Mouse (Mus musculus): ENCODE measurements around the gene Plekhs1. TPM values are rescaled to one million over a fixed set of nuclear protein-coding genes. Genes with fewer than 3 reads are reported as not detected.
A peak's percentile ranks its signal among the peaks of the same experiment; 100 is the strongest.

The Plekhs1 gene
- polyA plus RNA-seq, 1 experiment from 2014 or later: 0.29 TPM

DNA sequence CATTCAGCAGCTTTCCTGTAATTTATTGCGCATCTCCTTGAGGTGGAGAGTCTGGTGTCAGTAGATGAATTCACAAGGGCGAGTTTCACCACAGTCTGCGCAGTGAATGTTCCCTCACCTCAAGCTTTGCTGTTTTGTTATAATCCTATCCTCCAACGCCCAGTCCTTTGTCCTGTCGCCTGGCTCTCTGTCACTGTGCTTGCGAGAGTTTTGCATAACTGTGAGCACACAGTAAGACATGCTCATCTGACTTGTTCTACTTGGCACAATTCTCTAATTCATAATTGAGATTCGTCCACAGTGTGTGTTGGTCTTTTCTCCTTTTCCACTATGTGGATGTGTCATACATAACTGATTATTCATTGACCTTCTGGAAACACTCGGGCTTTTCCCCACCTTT is 5.0 kb downstream of the Plekhs1 start:
- Histone ChIP-seq H3K4me3 (ENCODE audit: low read depth, low read length) (no peak overlapping the region), H3K4me2 (ENCODE audit: low read depth, low read length) (no peak overlapping the region), H3K27ac (ENCODE audit: low read depth, low read length) (no peak overlapping the region), H3K9ac (replicated peaks; ENCODE audit: low read depth, low read length) (no peak overlapping the region), H3K27me3 (ENCODE audit: control insufficient read depth, insufficient read depth, low read length) (no peaks in the 10 kb centered on the region), H3K9me3 (ENCODE audit: control insufficient read depth, low read length) (no peaks in the 10 kb centered on the region), H3K36me3 (ENCODE audit: control insufficient read depth, insufficient read depth, low read length) (no peaks in the 10 kb centered on the region), H3K4me1 (ENCODE audit: control insufficient read depth, insufficient read depth, low read length) (no peaks in the 10 kb centered on the region)
- WGBS: 85% methylated on average over 8 of the region's 8 CpGs
- no peak for ATAC-seq (ENCODE audit: low read depth)

DNA sequence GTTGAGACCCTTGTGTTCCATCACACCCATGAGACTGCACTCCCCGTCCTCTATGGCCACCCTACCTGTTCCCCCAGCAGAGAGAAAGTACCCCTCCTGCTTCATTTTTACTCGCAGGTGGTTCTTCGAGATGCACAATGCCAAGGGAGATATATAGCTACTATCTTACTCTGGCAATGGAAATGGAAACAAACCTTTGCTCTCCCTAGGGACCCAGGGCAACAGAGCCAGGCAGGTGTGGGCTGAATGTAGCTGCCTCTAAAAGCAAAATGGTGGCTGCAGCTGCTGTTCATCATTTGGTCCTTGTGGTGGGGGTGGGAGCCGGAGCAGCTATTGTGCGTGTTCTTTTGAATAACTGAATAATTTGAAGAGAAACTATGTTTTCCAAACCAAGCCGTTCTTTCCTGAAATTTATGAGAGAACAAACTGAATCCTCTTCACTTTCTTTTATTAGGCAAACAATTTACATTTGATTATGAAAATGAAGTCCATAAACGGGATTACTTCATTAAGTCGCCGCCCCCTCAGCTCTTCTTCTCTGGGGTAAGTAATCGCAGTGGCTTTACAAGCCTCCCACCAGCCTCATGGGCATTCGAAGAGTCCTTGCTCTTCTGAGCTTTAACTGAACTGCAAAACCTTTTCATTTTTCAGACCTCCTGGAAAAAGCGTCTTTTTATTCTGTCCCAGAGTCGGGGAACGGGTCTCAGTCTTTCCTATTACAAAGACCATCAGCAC is 9.0 kb downstream of the Plekhs1 start:
- Histone ChIP-seq H3K36me3 (ENCODE audit: control insufficient read depth, insufficient read depth, low read length) (no peaks in the 10 kb centered on the region), H3K27ac (ENCODE audit: low read depth, low read length) (no peak overlapping the region), H3K4me1 (ENCODE audit: control insufficient read depth, insufficient read depth, low read length) (no peaks in the 10 kb centered on the region), H3K4me2 (ENCODE audit: low read depth, low read length) (no peak overlapping the region), H3K9me3 (ENCODE audit: control insufficient read depth, low read length) (no peaks in the 10 kb centered on the region), H3K4me3 (ENCODE audit: low read depth, low read length) (no peak overlapping the region), H3K9ac (replicated peaks; ENCODE audit: low read depth, low read length) (no peak overlapping the region), H3K27me3 (ENCODE audit: control insufficient read depth, insufficient read depth, low read length) (no peaks in the 10 kb centered on the region)
- ATAC-seq (ENCODE audit: low read depth): no peak
- 68% methylated on average over 14 of the region's 14 CpGs for WGBS

DNA sequence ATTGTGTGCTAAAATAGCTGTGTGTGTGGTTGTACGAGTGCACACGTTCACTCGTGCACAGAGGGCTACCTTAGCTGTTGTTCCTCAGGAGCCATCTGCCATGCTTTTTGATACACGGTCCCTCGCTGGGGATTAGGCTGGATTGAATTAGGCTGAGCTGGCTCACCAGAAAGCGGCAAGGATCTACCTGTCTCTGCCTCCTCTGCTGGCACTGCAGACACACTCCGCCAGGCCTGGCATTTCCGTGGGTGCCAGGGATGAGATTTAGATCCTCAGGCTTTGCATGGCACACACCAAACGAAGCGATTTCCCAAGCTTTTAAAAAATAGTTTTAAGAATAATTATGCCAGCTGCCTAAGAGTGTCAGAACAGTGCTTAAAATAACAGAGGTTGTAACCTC is 10.5 kb downstream of the Plekhs1 start:
- no peak overlapping the region for H3K27ac ChIP-seq (ENCODE audit: low read depth, low read length)
- 82% methylated on average over 10 of the region's 10 CpGs for WGBS
- ATAC-seq (ENCODE audit: low read depth): no peak
- no peaks in the 10 kb centered on the region for H3K9me3 ChIP-seq (ENCODE audit: control insufficient read depth, low read length)
- H3K4me3 ChIP-seq (ENCODE audit: low read depth, low read length): no peak overlapping the region
- no peaks in the 10 kb centered on the region for H3K27me3 ChIP-seq (ENCODE audit: control insufficient read depth, insufficient read depth, low read length)
- no peak overlapping the region for H3K9ac ChIP-seq (replicated peaks; ENCODE audit: low read depth, low read length)
- H3K4me2 ChIP-seq (ENCODE audit: low read depth, low read length): no peak overlapping the region
- no peaks in the 10 kb centered on the region for H3K36me3 ChIP-seq (ENCODE audit: control insufficient read depth, insufficient read depth, low read length)
- no peaks in the 10 kb centered on the region for H3K4me1 ChIP-seq (ENCODE audit: control insufficient read depth, insufficient read depth, low read length)

DNA sequence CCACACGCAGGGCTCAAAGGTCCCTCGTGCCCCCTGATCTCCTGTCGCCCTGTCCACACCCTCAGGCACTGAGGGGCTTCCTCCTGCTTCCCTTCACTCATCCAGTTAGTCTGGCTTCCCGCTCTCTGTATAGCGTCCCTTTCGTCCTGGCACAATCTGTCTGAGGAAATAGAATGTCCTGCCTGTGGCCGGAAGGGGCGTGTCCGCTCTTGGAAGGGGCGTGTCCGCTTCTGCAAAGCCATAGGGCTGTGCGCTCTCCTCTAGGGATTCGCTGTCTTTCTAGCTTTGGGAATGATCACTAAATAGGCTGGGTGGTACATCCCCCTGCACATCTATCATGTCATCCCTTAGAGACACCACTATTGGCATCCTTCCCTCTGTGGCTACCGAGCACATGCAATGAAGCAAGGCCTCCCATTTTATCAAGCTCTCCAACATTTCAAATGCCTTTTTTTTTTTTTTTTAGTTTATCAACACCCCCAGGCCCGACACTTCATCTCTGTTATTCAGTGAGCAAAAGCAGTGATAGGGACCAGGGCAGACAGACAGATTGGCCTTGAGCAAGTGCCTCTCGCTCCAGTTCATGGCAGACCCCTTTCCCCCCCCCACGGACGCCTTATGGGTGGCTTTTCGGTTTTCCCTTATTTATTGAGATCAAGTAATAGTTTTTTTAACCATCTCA is 13.6 kb downstream of the Plekhs1 start:
- H3K4me2 ChIP-seq (ENCODE audit: low read depth, low read length): no peak overlapping the region; the same call in 1 of the 2 replicates
- no peaks in the 10 kb centered on the region for H3K9me3 ChIP-seq (ENCODE audit: control insufficient read depth, low read length)
- H3K27ac ChIP-seq (ENCODE audit: low read depth, low read length): no peak overlapping the region
- H3K27me3 ChIP-seq (ENCODE audit: control insufficient read depth, insufficient read depth, low read length): no peaks in the 10 kb centered on the region
- WGBS: 50% methylated on average over 19 of the region's 19 CpGs
- no peak overlapping the region for H3K9ac ChIP-seq (replicated peaks; ENCODE audit: low read depth, low read length)
- ATAC-seq (ENCODE audit: low read depth): peak; percentile 28; the same call in 1 of the 2 replicates
- H3K4me1 ChIP-seq (ENCODE audit: control insufficient read depth, insufficient read depth, low read length): no peaks in the 10 kb centered on the region
- H3K36me3 ChIP-seq (ENCODE audit: control insufficient read depth, insufficient read depth, low read length): no peaks in the 10 kb centered on the region
- no peak overlapping the region for H3K4me3 ChIP-seq (ENCODE audit: low read depth, low read length)

DNA sequence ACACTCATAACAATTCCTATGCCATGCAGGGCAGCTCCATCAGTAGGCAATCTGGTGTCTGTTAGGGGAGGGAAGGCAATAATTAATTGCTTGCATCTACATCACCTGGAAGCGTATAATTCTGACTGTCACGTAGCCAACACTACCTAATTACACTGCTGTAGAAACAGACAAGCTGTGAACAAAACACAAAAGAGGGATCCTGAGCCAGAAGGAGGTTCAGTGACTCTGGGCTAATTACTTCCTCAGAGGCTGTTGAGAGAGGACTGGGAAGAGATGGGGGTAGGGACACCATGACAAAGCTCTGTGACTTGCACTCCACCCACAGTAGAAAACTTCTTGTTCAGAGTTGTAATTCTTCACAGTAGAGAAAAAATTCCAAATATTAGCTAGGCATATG is 15.1 kb downstream of the Plekhs1 start:
- Histone ChIP-seq H3K27me3 (ENCODE audit: control insufficient read depth, insufficient read depth, low read length) (no peaks in the 10 kb centered on the region), H3K9me3 (ENCODE audit: control insufficient read depth, low read length) (no peaks in the 10 kb centered on the region), H3K4me1 (ENCODE audit: control insufficient read depth, insufficient read depth, low read length) (no peaks in the 10 kb centered on the region), H3K9ac (replicated peaks; ENCODE audit: low read depth, low read length) (no peak overlapping the region), H3K27ac (ENCODE audit: low read depth, low read length) (no peak overlapping the region), H3K4me3 (ENCODE audit: low read depth, low read length) (no peak overlapping the region), H3K36me3 (ENCODE audit: control insufficient read depth, insufficient read depth, low read length) (no peaks in the 10 kb centered on the region), H3K4me2 (ENCODE audit: low read depth, low read length) (no peak overlapping the region)
- WGBS: 20% methylated on average over 2 of the region's 2 CpGs
- no peak for ATAC-seq (ENCODE audit: low read depth)

DNA sequence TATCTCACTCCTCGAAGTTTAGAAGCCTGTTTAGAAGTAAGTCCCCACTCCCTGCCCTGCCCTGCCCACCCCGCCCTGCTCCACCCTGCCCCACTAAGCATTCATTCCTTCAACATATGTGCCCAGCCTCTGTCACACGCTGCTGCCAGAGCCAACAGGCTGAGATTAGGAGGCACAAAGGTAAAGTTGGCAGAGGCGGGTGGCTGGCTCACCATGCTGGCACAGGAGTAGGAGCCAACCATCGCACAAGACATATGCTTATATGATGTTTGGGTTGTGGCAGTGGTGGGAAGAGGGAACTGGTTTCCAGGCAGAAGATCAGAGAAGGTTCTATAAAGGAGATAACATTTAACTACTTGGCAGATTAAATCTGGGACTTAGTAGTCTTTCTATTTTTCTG is 15.8 kb downstream of the Plekhs1 start:
- no peak overlapping the region for H3K4me3 ChIP-seq (ENCODE audit: low read depth, low read length)
- no peaks in the 10 kb centered on the region for H3K4me1 ChIP-seq (ENCODE audit: control insufficient read depth, insufficient read depth, low read length)
- no peak overlapping the region for H3K27ac ChIP-seq (ENCODE audit: low read depth, low read length)
- no peaks in the 10 kb centered on the region for H3K27me3 ChIP-seq (ENCODE audit: control insufficient read depth, insufficient read depth, low read length)
- no peaks in the 10 kb centered on the region for H3K36me3 ChIP-seq (ENCODE audit: control insufficient read depth, insufficient read depth, low read length)
- H3K4me2 ChIP-seq (ENCODE audit: low read depth, low read length): no peak overlapping the region
- H3K9ac ChIP-seq (replicated peaks; ENCODE audit: low read depth, low read length): no peak overlapping the region
- ATAC-seq (ENCODE audit: low read depth): no peak
- 84% methylated on average over 5 of the region's 5 CpGs for WGBS
- no peaks in the 10 kb centered on the region for H3K9me3 ChIP-seq (ENCODE audit: control insufficient read depth, low read length)

DNA sequence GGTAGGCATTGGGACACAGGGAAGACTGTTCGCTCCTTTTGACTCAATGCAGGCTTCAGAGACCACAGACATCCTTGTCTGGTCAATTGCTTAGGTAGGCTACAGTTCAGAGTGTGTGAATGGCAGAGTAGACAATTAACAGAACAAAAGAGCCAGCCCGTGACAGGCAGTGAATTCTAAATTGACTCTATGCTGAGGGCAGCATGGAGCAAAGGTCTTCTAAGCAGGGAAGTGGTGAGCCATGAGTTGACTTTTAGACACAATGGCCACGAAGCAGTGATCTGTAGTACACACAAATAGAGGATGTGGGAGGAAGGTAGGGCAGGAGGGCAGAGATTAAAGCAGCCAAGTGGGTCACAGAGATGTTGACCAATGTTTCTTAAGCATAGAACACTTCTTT is 16.4 kb downstream of the Plekhs1 start:
- no peak for ATAC-seq (ENCODE audit: low read depth)
- Histone ChIP-seq H3K4me1 (ENCODE audit: control insufficient read depth, insufficient read depth, low read length) (no peaks in the 10 kb centered on the region), H3K4me3 (ENCODE audit: low read depth, low read length) (no peak overlapping the region), H3K9me3 (ENCODE audit: control insufficient read depth, low read length) (no peaks in the 10 kb centered on the region), H3K4me2 (ENCODE audit: low read depth, low read length) (no peak overlapping the region), H3K36me3 (ENCODE audit: control insufficient read depth, insufficient read depth, low read length) (no peaks in the 10 kb centered on the region), H3K27ac (ENCODE audit: low read depth, low read length) (no peak overlapping the region), H3K27me3 (ENCODE audit: control insufficient read depth, insufficient read depth, low read length) (no peaks in the 10 kb centered on the region), H3K9ac (replicated peaks; ENCODE audit: low read depth, low read length) (no peak overlapping the region)
- 35% methylated on average over 3 of the region's 3 CpGs for WGBS

DNA sequence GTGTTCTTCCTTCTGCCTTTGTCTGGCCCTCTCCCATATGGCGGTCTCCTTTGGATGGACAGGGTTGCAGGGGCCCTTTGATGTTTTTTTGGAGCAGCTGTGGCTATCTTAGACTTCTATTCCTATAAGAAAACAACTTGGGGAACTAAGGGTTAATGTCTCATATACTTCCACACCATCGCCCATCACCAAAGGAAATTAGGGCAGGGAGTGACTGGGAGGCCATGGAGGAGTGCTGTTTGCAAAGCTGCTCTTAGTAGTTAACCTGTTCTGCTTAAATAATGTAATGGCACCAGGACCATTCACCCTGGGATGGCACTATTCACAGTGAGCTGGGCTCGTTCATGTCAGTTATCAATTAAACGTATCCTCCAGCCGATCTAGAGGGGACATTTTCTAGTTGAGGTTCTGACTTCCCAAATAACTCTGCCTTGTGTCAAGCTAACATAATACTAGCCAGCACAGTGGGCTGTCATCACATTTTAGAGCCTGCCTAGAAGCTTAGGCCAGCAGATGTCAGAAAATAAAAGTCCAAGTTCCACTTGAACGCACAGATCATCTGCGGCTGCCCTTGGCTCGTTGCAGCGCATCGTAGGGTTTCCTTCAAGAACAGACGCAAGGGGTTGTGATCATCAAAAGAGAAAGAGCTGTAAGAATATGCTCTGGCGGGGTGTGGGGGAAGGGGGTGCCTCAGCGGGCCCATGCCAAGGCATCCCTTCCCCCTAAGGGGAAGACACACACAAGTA is 23.4 kb downstream of the Plekhs1 start:
- 39% methylated on average over 13 of the region's 13 CpGs for WGBS

More for the DNA sequence above, 23.4 kb downstream of the Plekhs1 start:
- Histone ChIP-seq H3K27me3 (ENCODE audit: control insufficient read depth, insufficient read depth, low read length) (no peaks in the 10 kb centered on the region), H3K4me2 (ENCODE audit: low read depth, low read length) (no peak overlapping the region), H3K4me1 (ENCODE audit: control insufficient read depth, insufficient read depth, low read length) (no peaks in the 10 kb centered on the region), H3K4me3 (ENCODE audit: low read depth, low read length) (no peak overlapping the region), H3K27ac (ENCODE audit: low read depth, low read length) (no peak overlapping the region), H3K9ac (replicated peaks; ENCODE audit: low read depth, low read length) (no peak overlapping the region), H3K9me3 (ENCODE audit: control insufficient read depth, low read length) (no peaks in the 10 kb centered on the region), H3K36me3 (ENCODE audit: control insufficient read depth, insufficient read depth, low read length) (no peaks in the 10 kb centered on the region)
- no peak for ATAC-seq (ENCODE audit: low read depth)
